ENCODE assay signal across 9 mouse cellular contexts in the genomic region with DNA sequence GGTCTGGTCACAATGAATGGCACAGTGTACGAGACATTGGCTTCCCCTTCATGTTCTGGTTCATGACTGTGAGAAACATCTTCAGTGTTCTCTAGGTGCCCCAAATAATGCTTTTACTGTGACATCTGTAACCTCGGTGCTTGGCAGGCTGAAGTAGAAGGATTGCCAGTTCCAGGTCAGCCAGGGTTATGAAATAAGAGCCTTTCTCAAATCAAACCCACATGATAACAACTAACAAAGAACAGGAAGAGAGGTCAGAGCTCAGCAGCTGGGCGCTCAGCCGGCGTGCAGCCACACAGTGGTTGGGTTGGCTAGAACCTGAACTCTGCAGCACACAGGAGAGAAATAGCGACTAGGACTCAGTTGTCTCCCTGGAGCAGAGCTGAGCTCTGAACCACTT.
DNase-seq lines count a peak whose midpoint lies in the region; ATAC-seq lines count a peak whose summit lies in the region.
"Had no signal": no experiment of that assay in that cellular context is flagged by ENCODE, and none has a peak within 500 bp of the region (broad histone marks: within the 10 kb centered on the region; RNA-seq: fewer than 3 reads in every experiment).

No protein-coding gene starts in this region.

- WGBS in embryonic facial prominence, embryonic 10.5 days: 28% methylated on average over 6 of the region's 6 CpGs
- 21% methylated on average over 6 of the region's 6 CpGs for WGBS in limb, embryonic 11.5 days
- WGBS in intestine, embryonic 15.5 days: 56% methylated on average over 6 of the region's 6 CpGs

- H3K27ac ChIP-seq in embryonic facial prominence, embryonic 10.5 days (replicated peaks): peak overlapping the region; percentile 54; the same call in 1 of the 2 replicates
- H3K27ac ChIP-seq in limb, embryonic 11.5 days (replicated peaks; ENCODE audit: low read depth, low read length): no peak overlapping the region
- H3K27ac ChIP-seq in intestine, embryonic 15.5 days: no peak overlapping the region
- H3K27ac ChIP-seq: lung, embryonic 15.5 days had no signal

- H3K27me3 ChIP-seq in embryonic facial prominence, embryonic 10.5 days (replicated peaks; ENCODE audit: low read depth, poor library complexity, severe bottlenecking): no peaks in the 10 kb centered on the region
- no peaks in the 10 kb centered on the region for H3K27me3 ChIP-seq in limb, embryonic 11.5 days (ENCODE audit: control insufficient read depth, insufficient read depth, low read length)
- H3K27me3 ChIP-seq in intestine, embryonic 15.5 days (replicated peaks): no peaks in the 10 kb centered on the region
- H3K27me3 ChIP-seq: lung, embryonic 15.5 days had no signal

- H3K4me1 ChIP-seq in embryonic facial prominence, embryonic 10.5 days: peaks cover 32% of the 10 kb centered on the region
- peaks cover 6% of the 10 kb centered on the region; the same call in 1 of the 2 replicates for H3K4me1 ChIP-seq in limb, embryonic 11.5 days (ENCODE audit: control insufficient read depth, insufficient read depth, low read length)
- H3K4me1 ChIP-seq in intestine, embryonic 15.5 days (replicated peaks): peaks cover 11% of the 10 kb centered on the region; the same call in 1 of the 2 replicates

- H3K36me3 ChIP-seq in embryonic facial prominence, embryonic 10.5 days (replicated peaks): no peaks in the 10 kb centered on the region
- H3K36me3 ChIP-seq in limb, embryonic 11.5 days (ENCODE audit: control insufficient read depth, insufficient read depth, low read length): no peaks in the 10 kb centered on the region
- no peaks in the 10 kb centered on the region for H3K36me3 ChIP-seq in intestine, embryonic 15.5 days
- H3K36me3 ChIP-seq: lung, embryonic 15.5 days had no signal

- no peaks in the 10 kb centered on the region for H3K9me3 ChIP-seq in embryonic facial prominence, embryonic 10.5 days
- no peaks in the 10 kb centered on the region for H3K9me3 ChIP-seq in limb, embryonic 11.5 days (ENCODE audit: control insufficient read depth, low read length)
- H3K9me3 ChIP-seq in intestine, embryonic 15.5 days: no peaks in the 10 kb centered on the region
- H3K9me3 ChIP-seq: lung, embryonic 15.5 days had no signal

- no peak overlapping the region for H3K4me2 ChIP-seq in limb, embryonic 11.5 days (ENCODE audit: low read depth, severe bottlenecking)
- no peak overlapping the region for H3K4me2 ChIP-seq in intestine, embryonic 15.5 days (replicated peaks)
- H3K4me2 ChIP-seq: lung, embryonic 15.5 days had no signal

- no peak overlapping the region for H3K4me3 ChIP-seq in embryonic facial prominence, embryonic 10.5 days
- H3K4me3 ChIP-seq in limb, embryonic 11.5 days (ENCODE audit: low read depth, low read length): no peak overlapping the region
- no peak overlapping the region for H3K4me3 ChIP-seq in intestine, embryonic 15.5 days (replicated peaks)
- H3K4me3 ChIP-seq: lung, embryonic 15.5 days; myocyte had no signal

- ATAC-seq in limb, embryonic 11.5 days (ENCODE audit: insufficient number of reproducible peaks, low FRiP score, low TSS enrichment, low read depth): no peak
- ATAC-seq in intestine, embryonic 15.5 days: no peak

- no peak overlapping the region for H3K9ac ChIP-seq in limb, embryonic 11.5 days (ENCODE audit: low read length)
- H3K9ac ChIP-seq in intestine, embryonic 15.5 days: no peak overlapping the region
- H3K9ac ChIP-seq: lung, embryonic 15.5 days had no signal

- peak; percentile 30 for DNase-seq in kidney, adult 9 months
- DNase-seq in kidney, adult 18-20 months: no peak
- peak; percentile 6 for DNase-seq in adipocyte (ENCODE audit: low spot score)
- peak; percentile 64 for DNase-seq in embryonic facial prominence, embryonic 10.5 days (ENCODE audit: low spot score)
- peak; percentile 35 for DNase-seq in limb, embryonic 11.5 days (ENCODE audit: low spot score)
- no peak for DNase-seq in cerebellum, postnatal 36 days

Comparison
In these comparisons a context has a peak if more than half of its experiments do, and no peak if none do; other contexts are left out.
1. DNase-seq: peak in kidney, adult 9 months (single experiment), adipocyte (single experiment), embryonic facial prominence, embryonic 10.5 days (single experiment) and limb, embryonic 11.5 days (single experiment); none in kidney, adult 18-20 months (single experiment) and cerebellum, postnatal 36 days (0 of 2).